Mouse (Mus musculus): ENCODE measurements at regions not wholly inside any gene's neighbourhood (a gene's known extent, or its start where the extent isn't known, plus 50 kb on each side); places are given as distances from the start of the nearest gene placed in this dataset.
A peak's percentile ranks its signal among the peaks of the same experiment; 100 is the strongest.

DNA sequence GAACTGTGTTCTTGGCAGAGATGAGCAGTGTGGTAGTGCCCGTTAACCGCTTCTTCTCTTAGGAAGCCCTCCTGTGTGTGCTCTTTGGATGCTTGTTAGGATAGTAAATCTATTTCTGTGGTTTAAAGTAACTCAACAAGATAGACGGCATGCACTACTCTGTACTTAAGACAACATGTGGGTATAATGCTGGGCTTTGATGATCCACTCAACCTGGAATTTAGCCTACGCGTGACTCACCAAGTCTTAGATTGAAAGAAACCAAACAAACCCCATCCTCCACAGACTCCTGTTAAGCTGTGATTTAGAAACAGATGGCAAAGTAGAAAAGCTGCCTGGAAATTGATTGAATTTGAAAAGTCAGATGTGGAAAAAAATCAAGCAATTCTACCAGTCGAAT is 673.5 kb downstream of the Olfm4 start:
- ATAC-seq (ENCODE audit: insufficient number of reproducible peaks, low FRiP score, low TSS enrichment): no peak

DNA sequence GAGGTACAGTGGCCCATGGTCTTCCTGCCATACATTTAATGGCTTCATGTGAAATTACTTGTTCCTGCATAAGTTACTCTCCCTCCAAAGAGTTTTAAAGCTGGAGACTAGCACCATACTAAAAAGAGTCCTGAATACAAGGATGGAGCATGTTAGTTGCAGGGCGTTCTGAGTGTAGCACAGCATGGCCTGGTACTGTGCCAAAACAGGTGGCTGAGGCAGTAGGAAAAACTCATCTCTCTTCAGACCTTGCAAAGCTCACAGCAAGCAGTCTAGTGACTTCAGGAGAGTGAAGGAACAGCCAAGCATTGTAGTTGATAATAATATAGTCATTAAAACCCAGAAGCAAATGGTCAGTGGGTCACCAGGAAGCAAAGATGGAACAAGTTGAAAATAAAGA is 699.0 kb downstream of the Olfm4 start:
- no peak; the same call in 1 of the 2 replicates for ATAC-seq (ENCODE audit: insufficient number of reproducible peaks, low FRiP score, low TSS enrichment)

DNA sequence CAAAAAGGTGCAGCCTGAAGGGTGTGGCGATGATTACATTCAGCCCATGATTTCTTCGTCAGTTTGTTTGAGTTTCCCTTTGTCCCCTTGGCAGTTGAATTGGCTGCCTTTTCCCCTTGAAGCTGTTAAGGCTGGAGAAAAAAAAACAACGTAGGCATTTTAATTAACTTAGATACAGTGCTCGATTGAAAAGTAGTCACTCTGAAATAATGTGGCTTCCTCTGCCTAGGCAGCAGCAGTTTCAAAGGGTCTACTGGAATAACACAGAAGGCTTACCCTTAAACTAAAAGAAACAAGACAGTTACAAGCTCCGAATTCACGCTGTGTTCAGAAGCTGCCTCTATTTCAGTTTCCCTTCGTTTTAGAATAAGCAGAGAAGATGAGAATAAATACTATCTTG is 699.4 kb downstream of the Olfm4 start:
- ATAC-seq (ENCODE audit: insufficient number of reproducible peaks, low FRiP score, low TSS enrichment): peak; percentile 20; the same call in 1 of the 2 replicates

DNA sequence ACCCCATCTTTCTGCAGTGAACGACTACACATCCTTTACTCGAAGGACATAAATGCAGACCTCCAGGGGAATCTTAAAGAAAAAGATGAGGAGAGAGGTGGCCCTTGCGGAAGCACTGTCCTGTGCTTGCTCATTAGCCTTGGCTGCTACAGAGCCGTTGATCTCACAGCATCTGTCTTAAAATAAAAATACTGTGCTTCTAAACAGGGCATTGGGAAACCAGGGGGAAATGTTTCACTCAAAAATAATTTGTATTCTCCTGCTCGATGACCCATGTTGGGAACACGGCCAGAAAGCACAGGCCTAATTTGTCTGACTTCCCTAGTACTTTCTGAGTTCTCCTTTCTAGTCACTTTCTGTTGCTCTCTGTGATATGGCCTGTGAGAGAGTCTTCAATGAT is 699.8 kb downstream of the Olfm4 start:
- ATAC-seq (ENCODE audit: insufficient number of reproducible peaks, low FRiP score, low TSS enrichment): no peak; the same call in 1 of the 2 replicates

DNA sequence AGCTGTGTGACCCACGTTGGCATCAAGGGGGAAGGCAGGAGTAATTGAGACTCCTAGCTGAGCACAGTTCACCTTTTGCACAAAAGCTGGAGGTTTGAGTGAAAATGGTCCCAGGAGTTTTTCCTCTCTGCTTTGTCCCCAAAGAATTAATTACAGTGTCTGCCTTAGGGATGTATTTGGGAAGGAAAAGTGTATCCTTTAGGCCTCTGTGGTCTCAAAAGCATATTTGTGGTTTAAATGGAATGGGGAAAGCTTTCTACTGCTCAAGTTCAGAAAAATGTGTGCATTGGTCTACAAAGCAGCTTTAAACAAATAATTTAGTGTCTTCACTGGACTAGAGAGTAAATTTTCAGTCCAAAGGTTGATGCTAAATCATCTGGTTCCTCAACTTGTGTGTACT is 706.6 kb downstream of the Olfm4 start:
- no peak for ATAC-seq (ENCODE audit: insufficient number of reproducible peaks, low FRiP score, low TSS enrichment)

DNA sequence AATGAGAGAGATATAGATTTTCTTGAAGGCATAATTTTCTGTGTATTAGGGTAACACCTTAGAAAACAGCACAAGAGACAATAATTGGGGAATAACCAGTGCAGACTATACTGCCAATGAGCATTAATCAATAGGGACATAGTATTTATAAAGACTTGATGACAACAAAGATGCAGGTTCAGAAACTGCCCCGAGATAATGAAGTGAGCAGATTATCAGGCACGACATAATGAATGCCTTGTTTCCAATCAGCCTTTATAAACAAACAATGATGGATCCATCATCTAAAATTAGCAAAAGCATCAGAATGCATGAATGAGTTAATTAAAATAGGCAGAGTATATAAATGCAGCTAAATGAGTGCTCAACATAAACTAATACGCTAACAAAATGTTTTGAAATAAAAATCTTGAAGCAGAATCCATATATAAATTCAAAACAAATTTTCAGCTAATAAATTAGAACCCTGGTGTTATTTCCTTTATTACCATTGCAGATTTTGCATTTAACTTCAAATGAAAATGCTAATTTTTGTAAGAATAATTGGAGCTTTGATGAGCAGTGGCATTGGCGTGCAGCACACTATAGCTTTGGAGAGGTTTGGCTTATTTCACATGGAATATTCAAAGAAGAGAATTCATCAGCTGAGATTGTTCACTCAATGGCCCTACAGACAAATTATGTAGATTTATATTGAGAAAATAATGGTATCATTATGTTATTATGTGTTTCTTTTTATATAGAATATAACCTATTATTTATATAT is 739.1 kb downstream of the Olfm4 start:
- no peak for ATAC-seq (ENCODE audit: insufficient number of reproducible peaks, low FRiP score, low TSS enrichment)

DNA sequence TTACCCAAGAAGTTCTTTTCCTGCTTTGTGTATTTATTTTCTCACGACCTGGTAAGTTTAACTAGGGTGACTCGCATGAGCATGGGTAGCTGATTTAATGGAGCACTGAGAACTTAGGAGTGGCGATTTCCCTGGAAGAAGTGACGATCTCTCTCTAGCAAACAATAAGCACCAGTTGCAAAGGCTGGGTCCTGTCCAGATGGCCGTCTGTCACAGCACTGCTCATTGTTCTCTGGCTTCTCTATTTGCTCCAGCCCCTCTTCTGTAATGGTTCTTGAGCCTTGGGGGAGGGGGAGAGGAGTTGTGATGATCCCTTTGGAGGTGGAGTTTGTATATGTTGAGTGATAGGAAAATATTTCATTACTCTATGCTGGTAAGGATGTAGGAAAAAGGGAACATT is 747.3 kb downstream of the Olfm4 start:
- no peak for ATAC-seq (ENCODE audit: insufficient number of reproducible peaks, low FRiP score, low TSS enrichment)
